Comparison of ENCODE assay signal across 18 mouse cellular contexts in genomic region chr13:102070740-102071139, GRCm38 (mm10).
DNase-seq lines count a peak whose midpoint lies in the region; ATAC-seq and TF ChIP-seq lines count a peak whose summit lies in the region.
"Had no signal": no experiment of that assay in that cellular context is flagged by ENCODE, and none has a peak within 500 bp of the region (broad histone marks: within the 10 kb centered on the region; RNA-seq: fewer than 3 reads in every experiment).

No protein-coding gene starts in this region.

- H3K36me3 ChIP-seq in thymus, adult 2 months (ENCODE audit: control insufficient read depth, insufficient read depth, low read length), result no peaks in the 10 kb centered on the region
- H3K36me3 ChIP-seq: forebrain, embryonic 10.5 days; hindbrain, embryonic 12.5 days; limb, embryonic 13.5 days; neural tube, embryonic 12.5 days had no signal

- TF ChIP-seq POLR2A in thymus, adult 2 months (IDR thresholded peaks at IDR 0.05; ENCODE audit: control insufficient read depth, extremely low read depth, insufficient read depth, low read length, poor library complexity), result no peak

- ATAC-seq in megakaryocyte-erythroid progenitor cell, adult 5-6 weeks (replicated peaks; ENCODE audit: low FRiP score, low TSS enrichment, poor library complexity, severe bottlenecking), result peak; percentile 66
- ATAC-seq: Patski had no signal

- H3K27ac ChIP-seq in thymus, adult 2 months (ENCODE audit: control insufficient read depth, insufficient read depth, low read length), result 0 out of 2 replicates have a peak overlapping the region, but pooled peaks have one; percentile 11
- H3K27ac ChIP-seq: forebrain, embryonic 10.5 days; hindbrain, embryonic 12.5 days; limb, embryonic 13.5 days; neural tube, embryonic 12.5 days had no signal

- DNase-seq in cerebellum, postnatal 10 days, result peak; percentile 6 to 20
- no peak for DNase-seq in cerebellum, adult 9-10 months
- DNase-seq in thymus, adult 2 months, result peak; percentile 3
- DNase-seq in thymus, adult 18-20 months, result no peak
- no peak for DNase-seq in adrenal gland, postnatal 25 days
- no peak for DNase-seq in layer of hippocampus, postnatal 10 days (ENCODE audit: low spot score in 2 of 2)
- no peak for DNase-seq in kidney, postnatal 10 days
- DNase-seq: cerebellum, adult 2 months; gastrocnemius, postnatal 36 days; kidney, adult 2 months; lung, embryonic 14.5 days; right cerebral cortex, postnatal 14 days had no signal

- WGBS in thymus, adult 2 months, result 4% methylated on average over 3 of the region's 3 CpGs

- peaks cover 5% of the 10 kb centered on the region for H3K4me1 ChIP-seq in thymus, adult 2 months (replicated peaks; ENCODE audit: control insufficient read depth, insufficient read depth, low read length)
- H3K4me1 ChIP-seq: forebrain, embryonic 10.5 days; hindbrain, embryonic 12.5 days; neural tube, embryonic 12.5 days had no signal

- no peak overlapping the region for H3K4me3 ChIP-seq in thymus, adult 2 months (ENCODE audit: control insufficient read depth, insufficient read depth, low read length)
- H3K4me3 ChIP-seq: forebrain, embryonic 10.5 days; hindbrain, embryonic 12.5 days; limb, embryonic 13.5 days; neural tube, embryonic 12.5 days had no signal

- H3K27me3 ChIP-seq in thymus, adult 2 months (ENCODE audit: control insufficient read depth, insufficient read depth, low read length), result no peaks in the 10 kb centered on the region
- H3K27me3 ChIP-seq: hindbrain, embryonic 12.5 days; limb, embryonic 13.5 days; neural tube, embryonic 12.5 days; Patski had no signal

- no peak for TF ChIP-seq CTCF in thymus, adult 2 months (IDR thresholded peaks at IDR 0.05; ENCODE audit: borderline replicate concordance, control insufficient read depth, extremely low read depth, insufficient read depth, low read length, poor library complexity)

Comparison
In these comparisons a context has a peak if more than half of its experiments do, and no peak if none do; other contexts are left out.
1. DNase-seq: peak in cerebellum, postnatal 10 days (2 of 2) and thymus, adult 2 months (single experiment); none in cerebellum, adult 9-10 months (single experiment), thymus, adult 18-20 months (0 of 2), adrenal gland, postnatal 25 days (single experiment), layer of hippocampus, postnatal 10 days (0 of 2) and kidney, postnatal 10 days (single experiment).